Mouse (Mus musculus) MEL (cell line): ENCODE results near the gene Mif. TPM values are rescaled to one million over a fixed set of nuclear protein-coding genes. Genes with fewer than 3 reads are reported as not detected.
A peak's percentile ranks its signal among the peaks of the same experiment; 100 is the strongest.
"Not testable (repeated sequence)": the region's sequence is repeated elsewhere in the genome, so short reads cannot be mapped to it uniquely, and the experiment has no call there.

Source experiments
- DNase-seq: peaks from one replicate; pipeline ENCODE4 v3.0.0; 2011; ENCODE audit warnings: low read depth, low spot score
- H3K27ac ChIP-seq: 2 replicates; pipeline ENCODE4 v1.5.1; 2012; ENCODE audit warnings: low read depth, mild to moderate bottlenecking, control low read depth, low read length, moderate library complexity; ENCODE audit not compliant: control insufficient read depth
- H3K27me3 ChIP-seq, 2 experiments: fragments of 150-350 bp in 1 of 2; sonication (generic) in 1 of 2; 2 replicates each; pipeline ENCODE4 v1.6.1; 2012; ENCODE audit warnings: low read length in 2 of 2, mild to moderate bottlenecking in 2 of 2, improper control_type of control experiment in 1 of 2, moderate library complexity in 1 of 2; ENCODE audit not compliant: insufficient read depth in 2 of 2, control insufficient read depth in 1 of 2
- H3K36me3 ChIP-seq, 2 experiments: 2 replicates each; pipeline ENCODE4 v1.6.1; 2012 to 2014; ENCODE audit warnings: low read length in 2 of 2, improper control_type of control experiment in 1 of 2, inconsistent platforms in 1 of 2, mild to moderate bottlenecking in 1 of 2; ENCODE audit not compliant: insufficient read depth in 2 of 2, control insufficient read depth in 1 of 2
- H3K4me1 ChIP-seq, 2 experiments: fragments of 150-350 bp in 1 of 2; sonication (generic) in 1 of 2; 2 replicates each; pipeline ENCODE4 v1.6.1; 2012; ENCODE audit warnings: low read length in 2 of 2, improper control_type of control experiment in 1 of 2, mild to moderate bottlenecking in 1 of 2; ENCODE audit not compliant: insufficient read depth in 2 of 2, control insufficient read depth in 1 of 2
- H3K4me3 ChIP-seq, 2 experiments: fragments of 150-350 bp in 1 of 2; sonication (generic) in 1 of 2; 2 replicates each; pipeline ENCODE4 v1.5.1; 2012; ENCODE audit warnings: low read depth in 2 of 2, low read length in 2 of 2, mild to moderate bottlenecking in 2 of 2, moderate library complexity in 2 of 2, control low read depth in 1 of 2, improper control_type of control experiment in 1 of 2; ENCODE audit not compliant: control insufficient read depth in 1 of 2, insufficient read depth in 1 of 2
- H3K79me2 ChIP-seq: 2 replicates; pipeline ENCODE4 v1.6.1; 2012; ENCODE audit warnings: mild to moderate bottlenecking, low read length, moderate library complexity; ENCODE audit not compliant: control insufficient read depth, poor library complexity, insufficient read depth
- H3K9ac ChIP-seq: 2 replicates; pipeline ENCODE4 v1.6.1; 2012; ENCODE audit warnings: low read depth, mild to moderate bottlenecking, control low read depth, low read length, moderate library complexity; ENCODE audit not compliant: control insufficient read depth, poor library complexity, severe bottlenecking
- H3K9me3 ChIP-seq: fragments of 150-350 bp; sonication (generic); replicated peaks from 2 replicates; pipeline ENCODE4 v1.6.1; 2012; ENCODE audit warnings: mild to moderate bottlenecking, low read length, improper control_type of control experiment, moderate library complexity; ENCODE audit not compliant: insufficient read depth
- CHD1 ChIP-seq: IDR thresholded peaks from 2 replicates; pipeline ENCODE4 v1.6.1; 2012; ENCODE audit warnings: low read depth, mild to moderate bottlenecking, inconsistent platforms, low read length, improper control_type of control experiment
- ETS1 ChIP-seq: IDR thresholded peaks from 2 replicates; pipeline ENCODE4 v1.6.1; 2012; ENCODE audit warnings: low read depth, mild to moderate bottlenecking, inconsistent platforms, low read length, improper control_type of control experiment, moderate library complexity
- GATA1 ChIP-seq: IDR thresholded peaks from 2 replicates; pipeline ENCODE4 v1.6.1; 2011; ENCODE audit warnings: low read depth, low read length, improper control_type of control experiment
- HCFC1 ChIP-seq: IDR thresholded peaks from 2 replicates; pipeline ENCODE4 v1.6.1; 2012; ENCODE audit warnings: low read depth, mild to moderate bottlenecking, inconsistent platforms, low read length, improper control_type of control experiment, moderate library complexity
- JUND ChIP-seq: IDR thresholded peaks from 2 replicates; pipeline ENCODE4 v1.6.1; 2011; ENCODE audit warnings: low read depth, mild to moderate bottlenecking, improper control_type of control experiment, low read length
- MEF2A ChIP-seq: IDR thresholded peaks from 2 replicates; pipeline ENCODE4 v1.6.1; 2014; ENCODE audit warnings: low read depth, mild to moderate bottlenecking, inconsistent platforms, low read length, improper control_type of control experiment; ENCODE audit not compliant: poor library complexity, insufficient replicate concordance, severe bottlenecking; ENCODE audit errors: extremely low read depth
- MXI1 ChIP-seq: IDR thresholded peaks from 2 replicates; pipeline ENCODE4 v1.6.1; 2011; ENCODE audit warnings: mild to moderate bottlenecking, low read depth, low read length, improper control_type of control experiment
- NELFE ChIP-seq: IDR thresholded peaks from 2 replicates; pipeline ENCODE4 v1.6.1; 2011; ENCODE audit warnings: low read depth, low read length, improper control_type of control experiment
- POLR2A ChIP-seq, 2 experiments: IDR thresholded peaks; 2 replicates each; pipeline ENCODE4 v1.6.1; 2011 to 2012; ENCODE audit warnings: low read length in 2 of 2, mild to moderate bottlenecking in 2 of 2, control low read depth in 1 of 2, improper control_type of control experiment in 1 of 2, low read depth in 1 of 2, moderate library complexity in 1 of 2; ENCODE audit not compliant: control insufficient read depth in 1 of 2, insufficient read depth in 1 of 2, poor library complexity in 1 of 2
- POLR2AphosphoS2 ChIP-seq: IDR thresholded peaks from 2 replicates; pipeline ENCODE4 v1.6.1; 2011; ENCODE audit warnings: low read length, improper control_type of control experiment
- SIN3A ChIP-seq: IDR thresholded peaks from 2 replicates; pipeline ENCODE4 v1.6.1; 2012; ENCODE audit warnings: low read length, improper control_type of control experiment, inconsistent platforms
- SMC3 ChIP-seq: IDR thresholded peaks from 2 replicates; pipeline ENCODE4 v1.6.1; 2011; ENCODE audit warnings: low read depth, low read length, improper control_type of control experiment
- TAL1 ChIP-seq: IDR thresholded peaks from 2 replicates; pipeline ENCODE4 v1.6.1; 2012; ENCODE audit warnings: mild to moderate bottlenecking, inconsistent platforms, low read length, moderate library complexity, mixed read lengths
- TBP ChIP-seq: IDR thresholded peaks from 2 replicates; pipeline ENCODE4 v1.8.0; 2011; ENCODE audit warnings: low read depth, low read length, improper control_type of control experiment
- TCF12 ChIP-seq: IDR thresholded peaks from 2 replicates; pipeline ENCODE4 v1.6.1; 2014; ENCODE audit warnings: low read depth, mild to moderate bottlenecking, inconsistent platforms, low read length, improper control_type of control experiment, moderate library complexity
- UBTF ChIP-seq: IDR thresholded peaks from 2 replicates; pipeline ENCODE4 v1.6.1; 2012; ENCODE audit warnings: low read depth, mild to moderate bottlenecking, inconsistent platforms, low read length, improper control_type of control experiment, moderate library complexity, borderline replicate concordance; ENCODE audit not compliant: insufficient read depth
- USF1 ChIP-seq: IDR thresholded peaks from 2 replicates; pipeline ENCODE4 v1.6.1; 2014; ENCODE audit warnings: low read depth, mild to moderate bottlenecking, inconsistent platforms, low read length, improper control_type of control experiment, moderate library complexity
- ZMIZ1 ChIP-seq: IDR thresholded peaks from 2 replicates; pipeline ENCODE4 v1.6.1; 2012; ENCODE audit warnings: low read depth, mild to moderate bottlenecking, inconsistent platforms, low read length, improper control_type of control experiment, moderate library complexity
- ZNF384 ChIP-seq: IDR thresholded peaks from 2 replicates; pipeline ENCODE4 v1.6.1; 2012; ENCODE audit warnings: low read depth, mild to moderate bottlenecking, inconsistent platforms, low read length, improper control_type of control experiment
- polyA plus RNA-seq, 2 experiments: library from polyadenylated mRNA; stranded (reverse) in 1 of 2; unstranded in 1 of 2; fragments of >175 nt in 1 of 2; fragments of >200 nt in 1 of 2; gene quantifications; 2 replicates each; pipeline versions ENCODE4 v1.2.1 to v1.2.4; 2012; ENCODE audit warnings: low replicate concordance in 2 of 2, low read depth in 1 of 2; ENCODE audit not compliant: insufficient read length in 2 of 2, insufficient read depth in 1 of 2, missing spikeins in 1 of 2
- total RNA-seq: library from RNA; depleted of rRNA; stranded (reverse); fragments of 300-350 nt; gene quantifications from 2 replicates; pipeline ENCODE4 v1.2.3, GENCODE M21; 2012; rRNA removed

Gene Mif
- total RNA-seq (862 and 1,292 TPM in 2 replicates), polyA plus RNA-seq (1,000 to 10,000 TPM in 1 of 2 experiments, 100 to 1,000 TPM in 1; 817 to 2,606 TPM)

DNA sequence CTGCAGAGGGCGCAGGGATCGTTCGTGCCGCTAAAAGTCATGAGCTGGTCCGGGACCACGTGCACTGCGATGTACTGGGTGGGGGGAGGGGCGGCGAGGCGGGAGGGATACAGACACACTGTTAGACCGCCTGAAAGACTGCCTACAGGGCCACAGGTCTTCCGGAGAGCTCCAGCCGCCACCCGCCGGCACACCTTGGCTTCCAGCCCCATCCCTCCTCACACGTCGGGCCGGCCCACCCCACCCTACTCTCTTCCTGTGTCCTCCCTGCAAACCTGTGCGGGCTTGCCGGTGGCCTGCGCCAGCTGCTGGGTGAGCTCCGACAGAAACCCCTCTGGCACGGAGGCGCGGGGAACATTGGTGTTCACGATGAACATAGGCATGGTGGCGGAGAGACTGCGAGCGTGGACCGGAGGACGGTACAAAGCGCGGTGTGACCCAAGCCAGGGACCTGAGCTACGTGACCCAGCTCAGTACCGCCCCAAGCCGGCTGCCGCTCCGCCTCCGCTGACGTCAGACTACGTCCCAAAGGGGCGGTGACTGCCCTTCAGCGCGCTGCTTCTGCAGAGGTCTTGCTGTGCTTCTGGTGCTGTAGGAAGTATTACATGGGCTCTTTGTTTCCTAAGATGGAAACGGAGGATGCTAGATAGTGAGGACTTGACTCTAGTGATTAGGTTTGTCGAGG is at the start of gene Mif:
Gene Mif (minus strand): TSS at position 455 of the 685 bp plus-strand sequence.
- H3K9me3 ChIP-seq, H3K27me3 ChIP-seq: not testable (repeated sequence)
- Histone ChIP-seq H3K27ac (peak within 1 kb of the TSS; percentile 43), H3K9ac (peak within 1 kb of the TSS; percentile 73), H3K4me3 (peak within 1 kb of the TSS; percentile 62 to 80), H3K36me3 (peaks cover 0 to 18% of the 10 kb centered on the region in 2 experiments; a peak in 2 of 4 replicates), H3K4me1 (peaks cover 7 to 14% of the 10 kb centered on the region in 2 experiments; a peak in 3 of 4 replicates), H3K79me2 (peaks cover 16% of the 10 kb centered on the region)
- DNase-seq = peak; percentile 96
- peak; percentile 85 for TF ChIP-seq NELFE
- 0 out of 2 replicates have a peak, but pooled peaks have one; percentile 7 for TF ChIP-seq ETS1
- peak; percentile 51; the same call in 1 of the 2 replicates for TF ChIP-seq TCF12
- TF ChIP-seq POLR2AphosphoS2 = peak; percentile 81
- TF ChIP-seq POLR2A (IDR thresholded peaks at IDR 0.05; ENCODE audit: control insufficient read depth in 1 of 2, insufficient read depth in 1 of 2, low read depth in 1 of 2, low read length in 2 of 2, poor library complexity in 1 of 2) = peak in 1 of 2 experiments; percentile 93; a peak in 2 of 4 replicates
- peak; percentile 88 for TF ChIP-seq ZMIZ1
- TF ChIP-seq CHD1 = peak; percentile 63; the same call in 1 of the 2 replicates
- TF ChIP-seq MXI1 = peak; percentile 89; the same call in 1 of the 2 replicates
- peak; percentile 74 for TF ChIP-seq TBP
- peak; percentile 73 for TF ChIP-seq SIN3A
- 0 out of 2 replicates have a peak, but pooled peaks have one; percentile 10 for TF ChIP-seq USF1
- peak; percentile 59 for TF ChIP-seq HCFC1

DNA sequence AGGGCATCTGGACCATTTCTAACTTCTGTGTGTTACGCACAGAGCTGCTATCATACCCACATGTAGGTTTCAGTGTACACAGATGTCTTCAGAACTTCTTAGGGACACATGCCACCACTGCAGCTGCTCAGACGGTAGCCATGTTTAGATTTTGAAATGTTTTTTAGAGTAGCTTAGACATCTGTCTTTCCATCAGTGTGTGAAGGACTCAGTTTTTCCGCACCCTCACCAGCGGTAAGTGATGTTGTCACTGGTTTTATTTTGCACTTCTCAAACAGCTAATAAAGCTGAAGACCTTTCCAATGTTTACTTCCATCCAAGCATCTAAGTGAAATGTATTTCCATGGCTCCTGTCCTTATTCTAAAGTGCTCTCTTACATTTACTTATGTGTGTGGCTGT is 46.8 kb upstream of the Mif start:
- H3K9me3 ChIP-seq = no peaks in the 10 kb centered on the region
- H3K4me1 ChIP-seq = no peaks in the 10 kb centered on the region
- no peak overlapping the region for H3K9ac ChIP-seq
- H3K4me3 ChIP-seq = no peak overlapping the region
- DNase-seq = no peak
- peaks cover 0 to 33% of the 10 kb centered on the region in 2 experiments; a peak in 2 of 4 replicates for H3K36me3 ChIP-seq
- H3K79me2 ChIP-seq = no peaks in the 10 kb centered on the region
- no peaks in the 10 kb centered on the region for H3K27me3 ChIP-seq
- TF ChIP-seq ZMIZ1 (no peak), ZNF384 (no peak), TAL1 (no peak), JUND (no peak), MEF2A (no peak), GATA1 (no peak), SMC3 (no peak), UBTF (no peak)
- no peak overlapping the region for H3K27ac ChIP-seq
